Mouse (Mus musculus): Measurements from ENCODE around the gene Pde11a. TPM values are rescaled to one million over a fixed set of nuclear protein-coding genes. Genes with fewer than 3 reads are reported as not detected.

The Pde11a gene
- total and polyA plus RNA-seq, 2 experiments, result not detected

DNA sequence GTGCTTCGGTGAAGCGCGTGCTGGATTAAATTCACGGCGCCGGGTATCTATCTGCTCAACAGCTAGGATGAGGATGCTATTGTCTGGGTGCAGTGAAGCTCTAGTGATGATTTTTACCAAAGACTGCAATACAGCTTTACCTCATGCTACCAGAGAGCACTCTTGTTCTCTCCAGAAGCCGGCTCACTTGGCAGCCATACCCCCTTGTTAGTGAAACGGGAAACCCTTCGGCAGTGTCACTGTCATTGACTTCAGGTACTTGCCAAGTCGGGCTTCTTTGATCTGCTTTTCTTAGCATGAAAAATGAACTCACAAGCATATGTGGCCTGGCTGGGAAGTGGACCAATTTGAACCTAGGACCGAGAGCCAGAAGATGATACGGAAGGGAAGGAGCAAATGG is 290.8 kb downstream of the Pde11a start:
- Histone ChIP-seq H3K36me3 (ENCODE audit: control insufficient read depth, insufficient read depth, low read length) (no peaks in the 10 kb centered on the region), H3K9ac (ENCODE audit: low read depth, low read length) (no peak overlapping the region), H3K4me1 (ENCODE audit: control insufficient read depth, insufficient read depth, low read length) (no peaks in the 10 kb centered on the region), H3K4me3 (ENCODE audit: insufficient read depth, low read depth, low read length) (no peak overlapping the region), H3K79me2 (ENCODE audit: control insufficient read depth, insufficient read depth, low read length) (no peaks in the 10 kb centered on the region), H3K27me3 (ENCODE audit: control insufficient read depth, insufficient read depth, low read length) (no peaks in the 10 kb centered on the region), H3K27ac (replicated peaks; ENCODE audit: insufficient read depth, low read depth, low read length) (no peak overlapping the region)
- WGBS, result 87% methylated on average over 12 of the region's 12 CpGs
- no peak for DNase-seq (ENCODE audit: extremely low read depth, low read depth, low spot score)
- no peak for TF ChIP-seq CTCF (IDR thresholded peaks at IDR 0.05; ENCODE audit: low read depth, low read length)
- TF ChIP-seq POLR2A (IDR thresholded peaks at IDR 0.05; ENCODE audit: extremely low read depth, insufficient read depth, low read length), result no peak

GRCm38 (mm10) chr2:76042210-76042609 is 296.4 kb downstream of the Pde11a start:
- no peaks in the 10 kb centered on the region for H3K4me1 ChIP-seq (ENCODE audit: control insufficient read depth, insufficient read depth, low read length)
- no peaks in the 10 kb centered on the region for H3K36me3 ChIP-seq (ENCODE audit: control insufficient read depth, insufficient read depth, low read length)
- WGBS, result 74% methylated on average over 10 of the region's 10 CpGs
- H3K9ac ChIP-seq (ENCODE audit: low read depth, low read length), result no peak overlapping the region
- no peaks in the 10 kb centered on the region for H3K79me2 ChIP-seq (ENCODE audit: control insufficient read depth, insufficient read depth, low read length)
- H3K27me3 ChIP-seq (ENCODE audit: control insufficient read depth, insufficient read depth, low read length), result no peaks in the 10 kb centered on the region
- no peak overlapping the region for H3K4me3 ChIP-seq (ENCODE audit: insufficient read depth, low read depth, low read length)
- TF ChIP-seq CTCF (IDR thresholded peaks at IDR 0.05; ENCODE audit: low read depth, low read length), result no peak
- no peak for TF ChIP-seq POLR2A (IDR thresholded peaks at IDR 0.05; ENCODE audit: extremely low read depth, insufficient read depth, low read length)
- H3K27ac ChIP-seq (replicated peaks; ENCODE audit: insufficient read depth, low read depth, low read length), result no peak overlapping the region
- DNase-seq (ENCODE audit: extremely low read depth, low read depth, low spot score), result no peak

DNA sequence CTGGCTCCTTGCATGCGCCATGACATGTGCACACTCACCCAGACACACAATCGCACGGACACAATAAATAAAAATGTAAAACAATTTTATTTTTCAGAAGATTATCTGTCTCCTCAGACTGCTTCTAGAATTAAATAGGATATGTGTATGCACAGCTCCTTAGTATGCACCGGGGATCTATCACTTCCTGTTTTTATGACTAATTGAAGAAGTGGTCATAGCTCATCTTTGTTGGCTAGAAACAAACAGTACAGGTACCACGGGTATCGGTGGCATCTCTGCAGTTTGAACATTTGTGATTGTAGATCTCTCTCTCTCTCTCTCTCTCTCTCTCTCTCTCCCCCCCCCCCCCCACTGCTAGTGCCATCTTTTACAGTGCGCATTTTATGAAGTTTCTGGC is 298.5 kb downstream of the Pde11a start:
- H3K79me2 ChIP-seq (ENCODE audit: control insufficient read depth, insufficient read depth, low read length), result no peaks in the 10 kb centered on the region
- no peak overlapping the region for H3K27ac ChIP-seq (replicated peaks; ENCODE audit: insufficient read depth, low read depth, low read length)
- H3K4me3 ChIP-seq (ENCODE audit: insufficient read depth, low read depth, low read length), result no peak overlapping the region
- H3K4me1 ChIP-seq (ENCODE audit: control insufficient read depth, insufficient read depth, low read length), result no peaks in the 10 kb centered on the region
- H3K27me3 ChIP-seq (ENCODE audit: control insufficient read depth, insufficient read depth, low read length), result no peaks in the 10 kb centered on the region
- 86% methylated on average over 7 of the region's 7 CpGs for WGBS
- no peak for TF ChIP-seq POLR2A (IDR thresholded peaks at IDR 0.05; ENCODE audit: extremely low read depth, insufficient read depth, low read length)
- TF ChIP-seq CTCF (IDR thresholded peaks at IDR 0.05; ENCODE audit: low read depth, low read length), result no peak
- DNase-seq (ENCODE audit: extremely low read depth, low read depth, low spot score), result no peak
- no peak overlapping the region for H3K9ac ChIP-seq (ENCODE audit: low read depth, low read length)
- no peaks in the 10 kb centered on the region for H3K36me3 ChIP-seq (ENCODE audit: control insufficient read depth, insufficient read depth, low read length)

DNA sequence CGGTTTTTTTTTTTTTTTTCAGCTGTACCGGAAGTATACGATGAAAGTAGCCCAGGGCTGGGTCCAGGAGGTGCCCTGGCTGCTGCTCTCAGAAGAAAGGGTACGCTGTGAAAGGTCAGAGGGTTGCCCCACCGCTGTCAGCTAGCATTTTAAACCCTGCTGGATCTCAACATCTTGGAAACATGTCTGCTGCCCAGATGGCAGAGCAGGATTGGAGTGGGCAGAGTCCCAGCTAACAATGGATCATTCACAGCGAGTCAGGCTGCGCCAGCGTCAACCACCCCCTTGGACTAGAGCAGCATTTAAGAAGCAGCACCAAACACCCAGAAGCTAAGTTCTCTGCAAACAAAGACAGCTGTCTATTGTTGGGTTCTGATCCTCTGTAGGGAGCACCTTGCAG is 308.5 kb downstream of the Pde11a start:
- Histone ChIP-seq H3K4me1 (ENCODE audit: control insufficient read depth, insufficient read depth, low read length) (no peaks in the 10 kb centered on the region), H3K79me2 (ENCODE audit: control insufficient read depth, insufficient read depth, low read length) (no peaks in the 10 kb centered on the region), H3K9ac (ENCODE audit: low read depth, low read length) (no peak overlapping the region), H3K4me3 (ENCODE audit: insufficient read depth, low read depth, low read length) (no peak overlapping the region), H3K27me3 (ENCODE audit: control insufficient read depth, insufficient read depth, low read length) (no peaks in the 10 kb centered on the region), H3K36me3 (ENCODE audit: control insufficient read depth, insufficient read depth, low read length) (no peaks in the 10 kb centered on the region), H3K27ac (replicated peaks; ENCODE audit: insufficient read depth, low read depth, low read length) (no peak overlapping the region)
- no peak for TF ChIP-seq POLR2A (IDR thresholded peaks at IDR 0.05; ENCODE audit: extremely low read depth, insufficient read depth, low read length)
- no peak for TF ChIP-seq CTCF (IDR thresholded peaks at IDR 0.05; ENCODE audit: low read depth, low read length)
- no peak for DNase-seq (ENCODE audit: extremely low read depth, low read depth, low spot score)
- WGBS, result 64% methylated on average over 8 of the region's 8 CpGs

DNA sequence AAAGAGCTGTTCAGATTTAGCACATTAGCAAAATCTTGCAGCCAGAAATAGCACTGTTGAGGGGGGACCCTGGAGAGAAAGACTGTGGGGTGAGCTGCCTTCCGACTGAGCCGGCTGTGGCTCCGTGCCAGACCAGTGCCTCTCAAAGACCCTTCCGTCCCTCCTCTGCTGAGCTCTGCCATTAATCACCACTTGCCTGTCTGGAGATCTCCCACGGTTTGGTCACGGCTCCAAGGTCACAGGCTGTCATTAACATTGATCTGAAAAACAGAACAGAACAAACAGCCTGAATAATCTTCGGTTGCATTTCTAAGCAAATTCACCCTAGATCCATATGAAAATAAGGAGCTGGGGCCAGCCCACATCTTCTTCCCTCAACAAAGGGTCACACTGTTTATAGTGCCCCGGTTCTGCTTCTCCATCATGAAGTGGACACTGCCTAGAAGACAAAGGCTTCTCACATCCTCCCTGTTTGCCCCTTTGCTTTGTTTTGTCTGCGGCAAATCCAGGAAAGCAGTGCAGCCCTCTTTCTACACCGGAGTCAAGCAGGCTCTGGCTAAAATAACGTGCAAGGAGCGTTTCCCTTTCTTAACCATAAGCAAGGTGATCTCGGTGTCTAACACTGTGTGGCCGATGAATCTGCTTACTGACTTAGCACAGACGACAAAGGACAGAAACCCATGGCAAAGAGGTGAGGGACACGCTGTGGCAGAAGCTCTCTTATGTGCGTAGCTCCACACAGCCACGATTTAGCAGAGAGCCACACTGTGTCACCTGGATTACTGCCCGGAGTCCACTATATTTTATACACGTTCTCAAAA is 309.3 kb downstream of the Pde11a start:
- TF ChIP-seq POLR2A (IDR thresholded peaks at IDR 0.05; ENCODE audit: extremely low read depth, insufficient read depth, low read length), result no peak
- TF ChIP-seq CTCF (IDR thresholded peaks at IDR 0.05; ENCODE audit: low read depth, low read length), result no peak
- H3K27ac ChIP-seq (replicated peaks; ENCODE audit: insufficient read depth, low read depth, low read length), result no peak overlapping the region
- no peaks in the 10 kb centered on the region for H3K4me1 ChIP-seq (ENCODE audit: control insufficient read depth, insufficient read depth, low read length)
- no peaks in the 10 kb centered on the region for H3K79me2 ChIP-seq (ENCODE audit: control insufficient read depth, insufficient read depth, low read length)
- H3K9ac ChIP-seq (ENCODE audit: low read depth, low read length), result no peak overlapping the region
- 43% methylated on average over 20 of the region's 20 CpGs for WGBS
- no peak overlapping the region for H3K4me3 ChIP-seq (ENCODE audit: insufficient read depth, low read depth, low read length)
- H3K27me3 ChIP-seq (ENCODE audit: control insufficient read depth, insufficient read depth, low read length), result no peaks in the 10 kb centered on the region
- no peak for DNase-seq (ENCODE audit: extremely low read depth, low read depth, low spot score)
- H3K36me3 ChIP-seq (ENCODE audit: control insufficient read depth, insufficient read depth, low read length), result no peaks in the 10 kb centered on the region

DNA sequence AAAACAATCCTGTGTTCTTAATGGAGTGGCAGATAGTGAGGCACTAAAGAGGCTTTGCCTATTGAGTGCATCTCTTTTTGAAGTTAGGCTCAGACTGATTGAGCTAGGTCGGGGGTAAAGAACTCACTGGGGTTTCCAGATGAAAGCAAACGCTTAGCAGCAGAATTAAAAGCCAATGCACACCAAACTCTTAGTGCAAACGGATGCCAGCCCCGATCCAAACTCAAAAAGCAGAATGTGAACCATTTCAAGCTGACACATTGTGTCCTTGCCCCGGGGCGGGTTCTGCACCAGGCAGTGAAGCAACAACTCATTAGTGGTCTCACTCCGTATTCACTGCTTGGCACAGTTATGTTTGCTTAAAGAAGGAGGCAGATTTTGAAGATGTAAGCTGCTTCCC is 321.7 kb downstream of the Pde11a start:
- Histone ChIP-seq H3K9ac (ENCODE audit: low read depth, low read length) (no peak overlapping the region), H3K36me3 (ENCODE audit: control insufficient read depth, insufficient read depth, low read length) (no peaks in the 10 kb centered on the region), H3K27me3 (ENCODE audit: control insufficient read depth, insufficient read depth, low read length) (no peaks in the 10 kb centered on the region), H3K4me3 (ENCODE audit: insufficient read depth, low read depth, low read length) (no peak overlapping the region), H3K27ac (replicated peaks; ENCODE audit: insufficient read depth, low read depth, low read length) (no peak overlapping the region), H3K4me1 (ENCODE audit: control insufficient read depth, insufficient read depth, low read length) (no peaks in the 10 kb centered on the region), H3K79me2 (ENCODE audit: control insufficient read depth, insufficient read depth, low read length) (no peaks in the 10 kb centered on the region)
- DNase-seq (ENCODE audit: extremely low read depth, low read depth, low spot score), result no peak
- WGBS, result 32% methylated on average over 7 of the region's 7 CpGs
- TF ChIP-seq CTCF (IDR thresholded peaks at IDR 0.05; ENCODE audit: low read depth, low read length), result no peak
- no peak for TF ChIP-seq POLR2A (IDR thresholded peaks at IDR 0.05; ENCODE audit: extremely low read depth, insufficient read depth, low read length)
